9 mouse cellular contexts compared by ENCODE assay signal in genomic region chr6:120592705-120593104, GRCm38 (mm10).
DNase-seq lines count a peak whose midpoint lies in the region; ATAC-seq lines count a peak whose summit lies in the region.
"Had no signal": no experiment of that assay in that cellular context is flagged by ENCODE, and none has a peak within 500 bp of the region (broad histone marks: within the 10 kb centered on the region; RNA-seq: fewer than 3 reads in every experiment).

No protein-coding gene starts in this region.

- no peak overlapping the region for H3K9ac ChIP-seq in midbrain, embryonic 11.5 days (ENCODE audit: low read length)
- H3K9ac ChIP-seq in midbrain, embryonic 16.5 days (ENCODE audit: low read depth, low read length), result no peak overlapping the region
- H3K9ac ChIP-seq in hindbrain, embryonic 13.5 days, result no peak overlapping the region
- no peak overlapping the region for H3K9ac ChIP-seq in neural tube, embryonic 15.5 days (replicated peaks)
- H3K9ac ChIP-seq: liver, embryonic 14.5 days had no signal

- DNase-seq in heart, embryonic 10.5 days (ENCODE audit: low spot score), result no peak
- DNase-seq in heart, postnatal 10 days, result no peak
- no peak for DNase-seq in midbrain, embryonic 11.5 days (ENCODE audit: low spot score, missing footprints)
- DNase-seq in gastrocnemius, postnatal 25 days, result no peak
- no peak for DNase-seq in frontal cortex, adult 2 months (ENCODE audit: extremely low spot score in 1 of 2, low spot score in 1 of 2)

- H3K4me1 ChIP-seq in heart, embryonic 10.5 days, result peaks cover 20% of the 10 kb centered on the region
- H3K4me1 ChIP-seq in midbrain, embryonic 11.5 days (ENCODE audit: control insufficient read depth, insufficient read depth, low read length), result peaks cover 6% of the 10 kb centered on the region; the same call in 1 of the 2 replicates
- peaks cover 4% of the 10 kb centered on the region; the same call in 1 of the 2 replicates for H3K4me1 ChIP-seq in midbrain, embryonic 16.5 days (ENCODE audit: control insufficient read depth, insufficient read depth, low read length)
- H3K4me1 ChIP-seq in hindbrain, embryonic 13.5 days (replicated peaks), result peaks cover 12% of the 10 kb centered on the region
- peaks cover 10% of the 10 kb centered on the region for H3K4me1 ChIP-seq in neural tube, embryonic 15.5 days

- no peak for ATAC-seq in midbrain, embryonic 11.5 days (ENCODE audit: low FRiP score)
- ATAC-seq in midbrain, embryonic 16.5 days, result no peak
- ATAC-seq in hindbrain, embryonic 13.5 days (ENCODE audit: low FRiP score), result peak; percentile 7; the same call in 1 of the 2 replicates
- ATAC-seq in neural tube, embryonic 15.5 days (ENCODE audit: low FRiP score), result no peak

- no peaks in the 10 kb centered on the region for H3K36me3 ChIP-seq in heart, embryonic 10.5 days
- H3K36me3 ChIP-seq in midbrain, embryonic 11.5 days (ENCODE audit: control insufficient read depth, insufficient read depth, low read length), result no peaks in the 10 kb centered on the region
- no peaks in the 10 kb centered on the region for H3K36me3 ChIP-seq in midbrain, embryonic 16.5 days (ENCODE audit: control insufficient read depth, insufficient read depth, low read length)
- no peaks in the 10 kb centered on the region for H3K36me3 ChIP-seq in hindbrain, embryonic 13.5 days
- H3K36me3 ChIP-seq in neural tube, embryonic 15.5 days, result no peaks in the 10 kb centered on the region

- WGBS in heart, embryonic 10.5 days, result 33% methylated on average over 7 of the region's 7 CpGs
- WGBS in midbrain, embryonic 11.5 days, result 32% methylated on average over 7 of the region's 7 CpGs
- WGBS in midbrain, embryonic 16.5 days, result 34% methylated on average over 7 of the region's 7 CpGs
- WGBS in hindbrain, embryonic 13.5 days, result 27% methylated on average over 7 of the region's 7 CpGs
- 31% methylated on average over 7 of the region's 7 CpGs for WGBS in neural tube, embryonic 15.5 days

- no peaks in the 10 kb centered on the region for H3K9me3 ChIP-seq in heart, embryonic 10.5 days
- H3K9me3 ChIP-seq in midbrain, embryonic 11.5 days (ENCODE audit: control insufficient read depth, low read length), result no peaks in the 10 kb centered on the region
- no peaks in the 10 kb centered on the region for H3K9me3 ChIP-seq in midbrain, embryonic 16.5 days (replicated peaks; ENCODE audit: control insufficient read depth, low read length, poor library complexity, severe bottlenecking)
- H3K9me3 ChIP-seq in hindbrain, embryonic 13.5 days, result no peaks in the 10 kb centered on the region
- H3K9me3 ChIP-seq in neural tube, embryonic 15.5 days (replicated peaks), result no peaks in the 10 kb centered on the region

- peak overlapping the region; percentile 11; the same call in 1 of the 2 replicates for H3K4me2 ChIP-seq in midbrain, embryonic 11.5 days
- H3K4me2 ChIP-seq in midbrain, embryonic 16.5 days (ENCODE audit: low read length), result no peak overlapping the region
- H3K4me2 ChIP-seq in hindbrain, embryonic 13.5 days, result peak overlapping the region; percentile 31
- peak overlapping the region; percentile 26; the same call in 1 of the 2 replicates for H3K4me2 ChIP-seq in neural tube, embryonic 15.5 days

- H3K27ac ChIP-seq in heart, embryonic 10.5 days, result peak overlapping the region; percentile 83
- H3K27ac ChIP-seq in midbrain, embryonic 11.5 days (ENCODE audit: low read depth, low read length), result no peak overlapping the region; the same call in 1 of the 2 replicates
- no peak overlapping the region for H3K27ac ChIP-seq in midbrain, embryonic 16.5 days (ENCODE audit: low read length)
- peak overlapping the region; percentile 48; the same call in 1 of the 2 replicates for H3K27ac ChIP-seq in hindbrain, embryonic 13.5 days
- H3K27ac ChIP-seq in neural tube, embryonic 15.5 days (replicated peaks), result no peak overlapping the region
- H3K27ac ChIP-seq: liver, embryonic 14.5 days had no signal

- peak overlapping the region; percentile 34 for H3K4me3 ChIP-seq in heart, embryonic 10.5 days
- H3K4me3 ChIP-seq in midbrain, embryonic 11.5 days (ENCODE audit: low read depth, low read length), result no peak overlapping the region
- H3K4me3 ChIP-seq in midbrain, embryonic 16.5 days (ENCODE audit: low read depth, low read length), result no peak overlapping the region
- H3K4me3 ChIP-seq in hindbrain, embryonic 13.5 days, result no peak overlapping the region
- no peak overlapping the region for H3K4me3 ChIP-seq in neural tube, embryonic 15.5 days (replicated peaks)

- H3K27me3 ChIP-seq in heart, embryonic 10.5 days (ENCODE audit: insufficient read depth, poor library complexity, severe bottlenecking), result no peaks in the 10 kb centered on the region
- no peaks in the 10 kb centered on the region for H3K27me3 ChIP-seq in midbrain, embryonic 11.5 days (ENCODE audit: control insufficient read depth, insufficient read depth, low read length)
- H3K27me3 ChIP-seq in midbrain, embryonic 16.5 days (ENCODE audit: control insufficient read depth, insufficient read depth, low read depth, low read length), result no peaks in the 10 kb centered on the region
- H3K27me3 ChIP-seq in hindbrain, embryonic 13.5 days, result no peaks in the 10 kb centered on the region
- no peaks in the 10 kb centered on the region for H3K27me3 ChIP-seq in neural tube, embryonic 15.5 days (replicated peaks)

- intact Hi-C loops in heart, postnatal 10 days (cut with DNase I), result no loop called here

Comparison
In these comparisons a context has a peak if more than half of its experiments do, and no peak if none do; other contexts are left out.
1. H3K27ac ChIP-seq: peak in heart, embryonic 10.5 days (single experiment) and hindbrain, embryonic 13.5 days (single experiment); none in midbrain, embryonic 11.5 days (single experiment), midbrain, embryonic 16.5 days (single experiment) and neural tube, embryonic 15.5 days (single experiment).